Mouse (Mus musculus) retina, embryonic 14.5 days (tissue): ENCODE data around the gene Bak1.

Experiments
- DNase-seq: peaks from one replicate; pipeline ENCODE4 v3.0.0-alpha.2; 2015; ENCODE audit warnings: low spot score

Bak1 gene

DNA sequence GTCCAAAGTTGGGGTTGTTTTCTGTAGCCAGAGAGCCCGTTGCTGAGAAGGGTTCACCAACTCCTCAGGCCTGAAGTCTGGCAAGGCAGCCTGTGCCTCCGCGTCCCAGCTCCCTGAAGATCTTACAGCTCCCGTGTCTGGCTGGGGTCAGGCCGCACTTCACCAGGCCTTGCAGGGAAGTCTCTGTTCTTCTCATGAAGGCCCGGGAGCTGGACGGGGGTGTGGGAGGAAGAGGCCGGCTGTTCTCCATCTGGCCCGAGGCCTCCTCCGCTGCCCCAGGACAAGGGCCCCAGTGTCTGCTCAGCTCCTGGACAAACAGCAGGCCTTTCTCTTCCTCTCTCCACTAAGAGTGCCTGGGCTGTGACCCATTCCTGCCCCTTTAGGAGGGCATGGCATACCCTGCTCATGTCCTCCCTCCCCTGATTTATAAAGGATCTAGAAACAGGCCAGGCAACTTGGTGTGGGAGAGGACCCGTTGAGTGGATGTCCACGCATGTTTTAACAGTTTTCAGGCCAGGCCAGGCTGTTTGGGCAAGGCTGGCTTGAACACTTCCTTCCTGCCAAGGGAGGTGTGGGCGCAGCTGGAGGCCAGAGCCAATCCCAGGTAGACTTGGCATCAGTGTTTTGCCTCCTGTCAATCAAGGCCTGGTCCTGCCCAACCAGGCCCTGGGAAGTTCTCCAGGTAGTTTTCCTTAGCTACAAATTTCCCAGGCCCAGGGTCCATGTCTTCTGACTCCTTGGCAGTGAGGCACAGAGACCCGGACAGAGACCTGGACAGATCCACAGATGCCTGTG is 19.8 kb upstream of the Bak1 start:
- no peak for DNase-seq

DNA sequence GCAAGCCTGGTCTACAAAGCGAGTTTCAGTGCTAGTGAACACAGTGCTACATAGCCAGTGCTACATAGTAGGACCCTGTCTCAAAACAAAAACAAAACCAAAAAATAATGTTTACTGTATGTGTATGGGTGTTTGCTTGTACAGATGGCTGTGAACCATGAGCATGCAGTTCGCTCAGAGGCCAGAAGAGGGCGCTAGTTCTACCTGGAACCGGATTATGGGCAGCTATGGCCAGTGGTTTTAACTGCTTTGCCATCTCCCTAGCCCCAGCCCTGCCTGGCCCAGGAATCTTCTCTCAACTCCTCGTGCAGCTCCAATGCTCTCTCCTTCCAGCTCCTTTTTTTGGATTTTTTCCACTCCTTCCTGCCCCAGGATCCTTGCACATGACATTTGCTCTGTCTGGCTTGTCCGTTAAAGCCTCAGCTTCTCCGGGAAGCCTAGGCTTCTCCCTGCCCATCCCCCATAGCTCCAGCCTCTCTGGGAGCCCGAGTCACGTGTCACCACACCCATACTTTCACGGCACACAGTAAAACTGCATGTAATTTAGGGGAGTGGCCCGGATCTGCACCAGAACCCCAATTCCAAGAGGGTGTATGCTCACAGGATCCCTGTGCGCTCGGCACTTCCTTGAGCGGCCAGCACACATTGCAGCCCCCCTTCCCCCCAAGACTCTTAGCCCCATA is 19.1 kb upstream of the Bak1 start:
- no peak for DNase-seq

DNA sequence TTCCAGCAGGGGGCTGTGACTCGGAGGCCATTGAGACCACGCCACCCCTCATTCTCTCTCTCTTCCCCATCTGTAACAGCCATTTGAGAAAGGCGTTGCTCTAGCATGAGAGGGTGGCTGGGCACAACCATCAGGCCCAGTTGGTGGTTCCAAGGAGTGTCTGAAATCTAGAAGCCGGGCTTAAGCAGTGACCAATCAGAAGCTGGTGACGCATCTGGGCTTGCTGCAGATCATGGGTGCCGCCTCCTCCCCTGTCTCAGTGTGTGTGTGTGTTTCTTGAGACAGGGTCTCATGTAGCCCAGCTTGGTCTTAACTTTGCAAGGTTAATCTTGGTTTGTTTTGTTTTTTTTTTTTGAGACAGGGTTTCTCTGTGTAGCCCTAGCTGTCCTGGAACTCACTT is 16.4 kb upstream of the Bak1 start:
- DNase-seq = no peak

DNA sequence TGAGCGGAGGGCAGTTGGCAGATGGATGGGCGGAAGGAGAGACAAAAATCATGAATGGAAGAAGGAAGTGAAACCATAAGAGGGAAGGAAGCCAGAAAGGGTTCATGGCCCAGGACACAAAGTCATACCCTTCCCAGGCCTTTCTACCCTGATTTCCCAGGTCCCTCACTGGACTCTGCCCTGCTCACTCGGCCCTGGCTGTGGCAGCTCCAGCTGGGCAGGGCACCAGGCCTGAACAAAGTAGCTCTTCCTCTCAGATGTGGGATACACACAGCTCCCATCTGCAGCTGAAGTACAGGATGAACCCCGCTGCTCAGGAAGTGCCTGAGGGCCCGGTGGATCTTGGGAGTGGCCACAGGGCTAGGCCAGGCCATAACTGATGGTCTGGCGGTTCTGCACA is 14.0 kb upstream of the Bak1 start:
- DNase-seq = no peak

DNA sequence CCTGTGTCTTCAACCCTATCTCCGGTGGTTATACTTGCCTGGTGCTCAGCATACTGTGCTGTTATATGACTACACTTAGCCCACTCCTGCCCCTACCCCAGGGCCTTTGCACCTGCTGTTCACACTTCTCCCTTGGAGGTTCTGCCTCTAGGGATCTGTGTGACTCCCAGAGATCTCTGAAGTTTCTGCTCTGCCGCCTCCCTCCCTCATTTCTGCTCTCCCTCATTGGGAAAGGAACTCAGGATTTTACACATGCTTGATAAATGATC is 12.9 kb upstream of the Bak1 start:
- DNase-seq = no peak

DNA sequence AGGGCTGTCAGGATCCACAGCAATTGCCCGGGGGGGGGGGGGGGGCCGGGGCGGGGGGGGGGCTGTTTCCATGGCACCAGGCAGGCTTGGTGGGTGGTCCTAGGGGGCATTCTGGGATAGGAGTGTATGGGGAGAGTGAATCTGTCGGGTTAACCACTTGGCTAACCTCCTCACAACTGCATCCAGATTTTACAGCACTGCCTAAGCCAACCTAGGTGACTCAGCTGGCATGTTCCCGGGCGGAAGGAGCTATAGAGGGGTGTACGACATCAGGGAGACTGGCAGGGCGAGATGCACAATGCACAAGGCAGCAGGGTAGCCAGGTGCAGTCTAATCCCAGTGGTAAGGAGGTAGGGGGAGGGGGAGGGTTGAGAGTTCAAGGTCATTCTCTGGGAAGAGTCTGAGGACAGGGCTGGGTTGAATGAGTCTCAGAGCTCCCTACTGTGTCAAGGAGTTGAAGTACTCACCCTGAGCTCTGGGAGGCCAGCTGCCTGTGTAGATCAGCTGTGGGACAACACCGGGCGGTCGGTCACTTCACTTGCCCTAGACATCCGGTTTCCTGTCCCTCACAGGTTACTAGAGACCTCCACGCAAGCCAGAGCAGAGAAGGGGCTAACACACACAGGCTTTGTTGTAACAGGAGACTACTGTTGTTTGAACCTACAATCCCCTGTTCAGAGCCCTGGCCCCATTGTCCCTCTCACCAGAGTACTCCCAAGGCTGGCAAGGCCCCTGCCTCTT is 12.4 kb upstream of the Bak1 start:
- DNase-seq = no peak

DNA sequence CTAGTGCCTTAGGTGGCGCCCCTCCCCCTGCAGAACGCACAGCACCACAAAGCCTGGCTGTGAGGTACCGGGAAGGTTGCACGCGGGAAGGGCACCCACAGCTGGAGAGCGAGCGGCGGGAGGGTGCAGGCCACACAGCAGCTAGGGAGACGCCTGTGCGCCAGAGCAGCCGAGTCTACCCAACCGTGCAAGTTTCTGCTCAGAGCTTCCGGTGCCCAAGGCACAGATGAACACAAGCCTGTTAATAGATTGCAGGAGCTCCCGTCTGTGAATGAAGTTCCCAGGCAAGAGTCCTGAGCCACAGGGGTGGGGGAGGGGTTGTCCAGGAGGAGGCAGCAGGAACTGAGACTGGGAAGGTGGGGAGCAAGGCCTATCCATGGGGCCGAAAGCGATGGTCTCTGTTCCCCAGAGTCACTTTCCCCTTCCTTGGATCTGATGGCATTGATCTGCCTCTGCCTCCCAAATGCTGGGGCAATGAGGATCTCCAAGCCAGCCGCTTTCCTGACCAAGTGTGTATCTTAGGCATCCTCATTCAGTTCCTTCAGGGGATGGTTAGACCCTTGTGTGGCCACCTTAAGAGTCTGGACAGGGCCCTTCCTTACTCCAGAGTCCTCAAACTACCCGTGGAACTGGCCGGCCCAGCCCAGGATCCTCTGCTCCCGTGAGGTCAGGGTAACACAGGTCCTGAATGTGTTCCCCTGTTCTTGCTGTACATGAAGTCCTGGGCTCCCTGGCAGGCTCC is 11.7 kb upstream of the Bak1 start:
- peak; percentile 69 for DNase-seq

DNA sequence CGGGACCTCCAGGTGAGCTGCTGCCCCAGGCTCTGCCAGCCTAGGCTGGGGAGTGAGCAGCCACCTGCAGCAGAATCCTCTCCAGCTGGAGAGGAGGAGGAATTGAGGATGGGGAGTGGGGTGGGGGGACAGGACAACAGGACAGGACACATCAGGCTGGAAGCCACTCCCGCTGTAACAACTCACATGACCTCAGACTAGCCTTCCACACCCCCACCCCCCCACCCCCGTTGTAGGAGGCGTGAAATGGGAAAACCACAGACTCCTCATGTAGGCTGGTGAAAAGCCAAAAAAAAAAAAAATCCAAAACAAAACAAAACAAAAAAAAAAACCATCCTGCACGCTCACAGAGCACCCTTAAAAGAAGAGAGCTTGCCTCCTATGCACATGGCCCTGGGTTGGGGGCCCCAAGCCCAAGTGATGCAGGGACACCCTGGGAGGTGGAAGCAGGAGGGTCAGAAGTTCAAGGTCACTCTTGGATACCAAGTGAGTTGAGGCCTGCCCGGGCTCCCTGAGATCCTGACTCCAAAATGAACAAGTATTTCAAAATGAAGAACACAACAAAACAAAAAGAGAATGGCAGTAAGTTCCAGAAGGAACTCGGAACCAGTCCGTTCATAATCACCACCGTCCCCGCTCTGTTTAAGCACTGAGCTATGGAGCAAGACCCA is 10.8 kb upstream of the Bak1 start:
- no peak for DNase-seq

DNA sequence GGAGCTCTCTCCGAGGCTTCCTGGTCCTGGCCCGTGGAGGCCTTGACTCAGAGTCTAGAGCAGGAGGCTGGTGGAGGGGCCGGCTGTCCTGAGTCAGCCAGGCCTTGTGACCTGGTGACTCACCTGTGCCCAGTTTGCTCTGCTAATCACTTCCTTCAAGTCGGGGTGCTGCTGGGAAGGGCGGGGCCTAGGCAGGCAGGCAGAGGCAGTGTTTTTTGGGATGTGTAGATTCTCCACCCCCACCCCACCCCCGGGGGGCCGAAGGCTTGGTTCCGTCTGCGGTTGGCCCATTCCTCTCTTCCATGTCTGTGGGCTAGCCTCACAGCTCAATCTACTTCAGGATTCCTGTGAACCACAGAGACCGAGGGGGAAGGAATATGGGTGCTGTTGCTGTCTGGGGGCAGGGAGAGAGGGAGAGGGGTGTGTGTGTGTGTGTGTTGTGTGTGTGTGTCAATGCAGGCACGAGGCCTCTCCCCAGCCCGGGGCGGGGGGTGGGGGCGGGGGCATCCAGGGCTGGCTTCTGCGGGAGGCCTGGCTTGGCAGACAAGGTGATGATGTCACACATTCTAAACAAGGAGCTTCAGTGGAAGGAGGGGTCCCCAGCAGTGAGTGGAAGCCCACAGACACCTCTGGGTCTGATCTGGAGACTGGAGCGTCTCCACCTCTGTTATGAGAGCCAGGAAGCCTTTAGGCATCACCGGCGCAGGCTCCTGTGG is 9.7 kb upstream of the Bak1 start:
- DNase-seq = no peak

DNA sequence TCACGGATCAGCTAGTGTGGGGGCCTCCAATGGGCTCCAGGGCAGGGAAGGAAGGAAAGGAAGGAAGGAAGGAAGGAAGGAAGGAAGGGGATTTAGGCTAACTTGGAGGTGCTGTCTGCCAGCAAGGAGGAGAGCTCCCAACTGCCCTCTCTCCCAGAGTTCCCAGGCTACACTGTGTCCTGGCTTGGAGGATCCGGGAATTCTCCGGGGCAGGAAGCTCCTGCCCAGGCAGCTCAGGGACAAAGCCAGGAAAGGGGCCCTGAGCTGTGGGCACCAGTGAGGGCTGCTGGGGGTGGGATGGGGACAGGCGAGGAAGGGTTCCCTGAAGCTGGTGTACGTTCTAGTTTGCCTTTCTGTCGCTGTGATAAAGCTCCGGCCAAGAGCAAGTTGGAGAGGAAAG is 7.7 kb upstream of the Bak1 start:
- DNase-seq = no peak

DNA sequence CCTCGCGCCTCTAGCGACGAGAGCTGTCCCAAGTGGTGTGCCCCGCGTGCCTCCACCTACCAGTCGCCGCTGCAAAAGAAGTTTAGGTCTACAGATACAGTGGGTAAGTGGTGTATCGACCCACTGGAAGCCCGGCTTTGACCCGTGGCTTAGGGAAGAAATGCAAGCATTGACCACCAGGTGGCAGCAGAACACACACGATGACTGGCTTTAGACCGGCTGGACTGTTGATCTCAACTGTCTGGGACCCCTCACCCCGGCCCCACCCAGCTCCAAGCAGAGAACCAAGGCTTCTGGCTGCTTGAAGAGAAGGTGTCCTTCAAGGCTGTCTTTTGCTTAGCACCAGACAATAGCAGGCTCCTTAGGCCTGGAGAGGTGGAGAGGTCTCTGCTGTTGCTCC is 4.1 kb upstream of the Bak1 start:
- peak; percentile 97 for DNase-seq

DNA sequence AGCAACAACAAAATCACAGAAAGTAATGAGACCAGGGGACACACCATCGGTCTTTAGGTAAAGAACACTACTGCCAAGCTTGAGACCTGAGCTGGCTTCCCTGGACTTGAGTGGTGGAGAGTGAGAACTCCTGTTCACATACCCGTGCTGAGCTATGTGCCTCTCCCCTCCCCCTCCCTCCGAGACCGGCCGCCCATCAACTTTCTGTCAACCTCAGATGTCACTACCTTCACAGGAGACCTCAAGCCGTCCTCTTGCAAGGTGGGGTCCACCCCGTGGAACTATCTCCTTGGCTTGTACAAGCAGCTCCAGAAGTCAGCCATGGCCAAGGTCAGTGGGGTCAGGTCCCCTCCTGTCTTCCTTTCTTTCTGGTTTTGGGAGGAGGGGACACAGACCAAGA is 3.5 kb upstream of the Bak1 start:
- DNase-seq = no peak

DNA sequence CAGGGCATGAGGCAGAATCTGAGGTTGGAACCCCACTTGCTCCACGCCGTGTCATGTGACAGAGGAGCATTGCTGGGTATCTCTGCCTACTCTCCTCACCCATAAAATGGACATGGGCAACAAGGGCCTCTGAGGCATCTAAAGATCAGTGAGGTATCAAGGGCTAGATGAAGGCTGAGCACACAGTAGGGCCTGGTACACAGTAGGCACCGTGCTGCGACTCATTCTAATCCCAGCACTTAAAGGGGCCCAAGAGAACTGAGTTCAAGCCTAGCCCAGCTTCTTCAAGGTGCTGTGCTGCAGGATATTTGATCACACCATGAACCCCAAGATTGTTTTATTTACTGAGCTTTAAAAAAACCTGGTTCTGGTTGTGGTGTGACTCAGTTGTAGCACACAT is 2.1 kb upstream of the Bak1 start:
- no peak for DNase-seq

DNA sequence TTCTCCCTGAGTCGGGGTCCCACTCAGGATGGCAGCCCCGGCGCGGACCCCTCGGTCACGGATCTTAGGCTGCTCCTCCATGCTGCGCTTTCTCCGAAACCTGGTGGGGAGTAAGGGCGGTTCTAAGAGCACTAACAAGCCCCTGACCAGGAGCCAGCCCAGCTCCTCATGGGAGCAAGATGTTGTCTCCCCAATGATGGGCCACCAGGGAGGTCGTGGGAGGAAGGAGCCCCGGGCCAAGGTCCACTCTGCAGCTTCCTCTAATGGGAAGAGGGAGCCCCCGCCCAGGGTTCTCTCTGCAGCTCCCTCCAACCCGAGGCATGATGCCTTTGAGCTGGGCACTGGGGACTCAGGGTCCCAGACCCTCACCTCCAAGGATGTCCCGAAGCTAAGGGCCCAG is 622 bp upstream of the Bak1 start:
- DNase-seq = no peak

DNA sequence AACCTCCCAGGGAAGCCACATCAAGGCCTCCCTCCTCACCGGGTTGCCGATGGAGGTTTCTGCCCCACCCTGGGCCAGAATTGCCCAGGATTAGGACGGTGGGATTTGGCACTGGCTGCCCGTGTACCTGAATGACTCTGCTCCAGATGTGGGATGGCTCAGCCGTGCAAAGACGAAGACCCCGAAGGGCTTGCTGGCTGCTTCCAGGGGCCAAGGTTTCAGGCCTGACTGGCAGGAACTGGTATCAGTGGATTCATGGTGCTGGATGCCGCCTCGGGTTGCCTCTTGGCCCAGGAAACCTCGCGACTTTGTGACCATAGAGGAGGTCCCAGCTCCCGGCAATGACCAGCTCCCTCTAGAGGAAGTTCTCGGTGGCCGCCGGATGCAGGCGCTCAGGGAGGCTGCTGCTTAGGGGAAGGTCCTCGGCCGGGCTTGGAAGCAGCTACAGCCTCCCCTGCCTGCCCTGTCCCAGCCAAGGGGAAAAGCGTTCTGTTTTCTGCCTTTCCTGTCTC is 469 bp downstream of the Bak1 start:
- DNase-seq = peak; percentile 89

DNA sequence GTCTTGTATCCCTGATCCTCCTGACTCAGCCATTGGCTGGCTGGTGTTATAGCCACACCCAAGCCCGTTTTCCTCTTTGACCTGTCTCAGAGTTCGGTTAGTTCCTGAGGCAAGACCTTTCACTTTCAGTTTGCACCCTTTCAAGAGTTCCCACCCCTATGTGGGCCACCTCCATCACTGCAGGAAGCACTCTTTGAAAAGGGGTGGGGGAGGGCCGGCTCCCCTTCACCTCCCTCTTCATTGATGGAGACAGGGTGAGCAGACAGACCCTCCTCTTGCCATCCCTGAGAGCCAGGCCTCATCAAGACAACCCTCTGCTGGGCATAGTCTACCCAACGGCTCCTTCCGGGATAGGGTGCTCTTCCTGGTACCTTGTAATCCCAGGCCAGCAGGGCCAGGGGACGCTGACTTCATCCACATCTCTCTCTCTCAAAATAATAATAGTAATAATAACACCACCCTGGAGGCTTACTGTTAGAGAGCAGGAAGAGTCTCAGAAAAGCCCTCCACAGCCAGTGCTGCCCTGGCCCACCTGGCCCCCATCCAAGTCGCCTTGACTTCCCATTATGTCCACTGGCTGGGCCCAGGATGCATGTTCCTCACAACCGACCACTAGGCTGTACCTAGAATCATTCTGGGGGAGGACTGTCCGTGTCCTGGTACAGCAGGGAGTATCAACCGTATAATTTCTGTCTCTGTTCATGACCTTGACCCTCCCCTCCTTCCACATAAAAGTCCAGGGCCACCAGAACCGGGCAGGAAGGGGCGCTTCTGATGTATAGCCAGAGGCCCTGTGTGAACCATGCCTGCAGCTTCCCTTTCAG is 1.1 kb downstream of the Bak1 start:
- DNase-seq = no peak

DNA sequence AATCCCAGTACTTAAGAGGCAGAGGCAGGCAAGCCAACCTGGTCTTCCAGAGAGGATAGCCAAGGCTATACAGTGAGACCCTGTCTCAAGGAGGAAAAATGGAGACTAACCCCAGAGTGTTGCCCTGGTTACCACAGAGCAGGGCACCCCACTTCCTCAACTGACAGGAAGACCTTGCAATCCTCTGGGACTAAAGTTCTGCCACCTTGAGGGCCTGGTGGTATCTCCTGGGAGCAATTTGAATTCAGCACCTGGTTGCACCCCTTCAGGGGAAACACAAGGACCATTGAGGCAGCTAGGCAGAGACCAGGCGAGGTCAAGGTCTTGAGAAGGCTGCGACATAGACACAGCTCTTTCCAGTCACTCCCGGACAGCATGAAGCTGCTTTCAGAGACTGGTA is 2.9 kb downstream of the Bak1 start:
- no peak for DNase-seq

DNA sequence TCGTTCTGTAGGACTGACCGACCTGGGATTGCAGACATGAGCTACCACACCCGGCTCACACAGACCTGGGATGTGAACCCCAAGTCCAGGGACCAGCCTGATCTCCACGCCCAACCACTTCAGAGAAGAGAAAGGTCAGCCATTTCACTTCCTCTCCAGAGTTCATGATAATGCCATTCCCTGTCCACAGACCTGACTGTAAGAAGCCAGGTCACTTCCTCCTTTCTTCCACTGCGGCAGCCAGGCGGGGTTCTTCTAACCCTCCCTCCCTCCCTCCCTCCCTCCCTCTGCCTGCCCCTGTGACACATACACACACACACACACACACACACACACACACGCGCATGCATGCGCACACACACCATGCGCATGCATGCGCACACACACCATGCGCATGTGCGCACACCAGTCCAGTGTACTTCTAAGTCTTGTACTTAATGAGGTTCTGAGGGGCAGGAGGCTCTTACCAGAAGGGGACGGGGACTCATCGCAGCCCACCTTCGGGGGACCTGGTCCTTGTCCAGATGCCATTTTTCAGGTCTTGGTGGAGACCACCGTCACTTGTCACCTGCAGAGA is 3.4 kb downstream of the Bak1 start:
- DNase-seq = no peak

DNA sequence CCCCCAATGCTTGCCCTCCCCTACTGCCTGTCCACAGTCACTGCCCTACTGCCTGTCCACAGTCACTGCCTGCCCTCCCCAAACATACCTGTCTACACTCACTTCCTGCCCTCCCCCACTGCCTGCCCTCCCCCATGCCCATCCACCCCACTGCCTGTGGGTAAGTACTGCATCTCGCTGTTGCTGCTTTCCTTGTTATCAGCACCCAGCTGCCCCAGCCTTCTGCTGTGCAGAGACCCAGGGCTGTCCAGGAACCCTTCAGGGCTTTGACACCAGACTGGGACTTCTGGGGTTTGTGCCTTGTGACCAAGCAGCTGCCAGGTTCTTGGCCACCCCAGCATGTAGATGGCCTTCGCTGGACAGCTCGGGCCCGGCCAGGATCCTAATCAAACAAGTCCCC is 5.5 kb downstream of the Bak1 start:
- no peak for DNase-seq

DNA sequence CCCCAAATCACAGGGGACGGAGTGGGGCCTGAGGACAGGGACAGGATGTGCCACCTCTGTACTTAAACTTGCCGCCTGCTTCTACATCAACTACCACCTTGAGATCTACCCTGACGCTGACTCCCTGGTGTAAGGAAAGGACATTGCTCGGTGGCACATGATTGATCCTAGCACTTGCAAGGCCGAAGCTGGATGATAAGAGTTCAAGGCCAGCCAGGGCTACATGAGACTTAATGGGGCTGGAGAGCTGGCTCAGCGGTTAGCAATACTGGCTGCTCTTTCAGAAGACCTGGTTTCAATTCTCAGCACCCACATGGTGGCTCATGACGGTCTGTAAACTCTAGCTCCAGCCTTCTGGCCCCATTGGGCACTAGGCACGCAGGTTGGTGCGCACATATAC is 7.1 kb downstream of the Bak1 start:
- DNase-seq = no peak
